Mouse (Mus musculus) limb, embryonic 14.5 days (tissue): ENCODE results near the gene Igsf9b. TPM values are rescaled to one million over a fixed set of nuclear protein-coding genes. Genes with fewer than 3 reads are reported as not detected.

Experiments used
- ATAC-seq: fragments of 200-750 bp; cut with Nextera tagmentation; 2 replicates; pipeline ENCODE4 v1.8.0; 2017; ENCODE audit warnings: low read depth, moderate number of reproducible peaks, moderate TSS enrichment; ENCODE audit not compliant: low FRiP score
- DNase-seq: peaks from one replicate; pipeline ENCODE4 v3.0.0-alpha.2; 2015; ENCODE audit warnings: low spot score
- H3K27ac ChIP-seq: fragments of 300-500 bp; sonication (generic); replicated peaks from 2 replicates; pipeline ENCODE4 v1.5.1; 2014; ENCODE audit warnings: low read depth, mild to moderate bottlenecking, low read length, moderate library complexity, mixed read lengths
- H3K27me3 ChIP-seq: fragments of 300-500 bp; sonication (generic); 2 replicates; pipeline ENCODE4 v1.6.1; 2014; ENCODE audit warnings: low read length, mixed read lengths; ENCODE audit not compliant: control insufficient read depth, insufficient read depth
- H3K36me3 ChIP-seq: fragments of 300-500 bp; sonication (generic); 2 replicates; pipeline ENCODE4 v1.6.1; 2014; ENCODE audit warnings: mild to moderate bottlenecking, low read length, moderate library complexity, mixed read lengths; ENCODE audit not compliant: control insufficient read depth, insufficient read depth
- H3K4me1 ChIP-seq: fragments of 300-500 bp; sonication (generic); 2 replicates; pipeline ENCODE4 v1.6.1; 2014; ENCODE audit warnings: antibody characterized with exemption, low read length, mixed read lengths; ENCODE audit not compliant: control insufficient read depth, insufficient read depth
- H3K4me2 ChIP-seq: fragments of 300-500 bp; sonication (generic); replicated peaks from 2 replicates; pipeline ENCODE4 v1.6.1; 2014; ENCODE audit warnings: low read depth, mild to moderate bottlenecking, low read length, moderate library complexity; ENCODE audit not compliant: severe bottlenecking
- H3K4me3 ChIP-seq: fragments of 300-500 bp; sonication (generic); replicated peaks from 2 replicates; pipeline ENCODE4 v1.5.1; 2014; ENCODE audit warnings: low read length
- H3K9ac ChIP-seq: fragments of 300-500 bp; sonication (generic); 2 replicates; pipeline ENCODE4 v1.6.1; 2014; ENCODE audit warnings: mild to moderate bottlenecking, low read depth, low read length, moderate library complexity; ENCODE audit not compliant: severe bottlenecking
- H3K9me3 ChIP-seq: fragments of 300-500 bp; sonication (generic); 2 replicates; pipeline ENCODE4 v1.6.1; 2016; ENCODE audit warnings: low read length; ENCODE audit not compliant: control insufficient read depth
- POLR2A ChIP-seq: fragments of 200-500 bp; IDR thresholded peaks from 2 replicates; pipeline ENCODE4 v1.8.0; 2012; ENCODE audit warnings: inconsistent platforms, mild to moderate bottlenecking, moderate library complexity, borderline replicate concordance; ENCODE audit not compliant: insufficient read depth, insufficient read length; ENCODE audit errors: extremely low read depth
- WGBS: fragments of 180-500 bp; shearing (Covaris S2); extraction: QIAGEN DNeasy Blood & Tissue Kit; methylation state at CpG from one replicate; pipeline ENCODE4 v1.1.7; 2014; 5-methylcytosine and 5-hydroxymethylcytosine counted together
- polyA plus RNA-seq, 2 experiments: library from polyadenylated mRNA; depleted of rRNA in 1 of 2; stranded (reverse) in 1 of 2; unstranded in 1 of 2; fragments of >200 nt; fragmentation: Nextera tagmentation in 1 of 2; extraction: Ambion mirVana in 1 of 2; gene quantifications; 2 replicates each; pipeline versions ENCODE4 v1.2.1 to v1.2.3; 2012 to 2014

The Igsf9b gene
- polyA plus RNA-seq, 2 experiments = 1.9 to 2.9 TPM

DNA sequence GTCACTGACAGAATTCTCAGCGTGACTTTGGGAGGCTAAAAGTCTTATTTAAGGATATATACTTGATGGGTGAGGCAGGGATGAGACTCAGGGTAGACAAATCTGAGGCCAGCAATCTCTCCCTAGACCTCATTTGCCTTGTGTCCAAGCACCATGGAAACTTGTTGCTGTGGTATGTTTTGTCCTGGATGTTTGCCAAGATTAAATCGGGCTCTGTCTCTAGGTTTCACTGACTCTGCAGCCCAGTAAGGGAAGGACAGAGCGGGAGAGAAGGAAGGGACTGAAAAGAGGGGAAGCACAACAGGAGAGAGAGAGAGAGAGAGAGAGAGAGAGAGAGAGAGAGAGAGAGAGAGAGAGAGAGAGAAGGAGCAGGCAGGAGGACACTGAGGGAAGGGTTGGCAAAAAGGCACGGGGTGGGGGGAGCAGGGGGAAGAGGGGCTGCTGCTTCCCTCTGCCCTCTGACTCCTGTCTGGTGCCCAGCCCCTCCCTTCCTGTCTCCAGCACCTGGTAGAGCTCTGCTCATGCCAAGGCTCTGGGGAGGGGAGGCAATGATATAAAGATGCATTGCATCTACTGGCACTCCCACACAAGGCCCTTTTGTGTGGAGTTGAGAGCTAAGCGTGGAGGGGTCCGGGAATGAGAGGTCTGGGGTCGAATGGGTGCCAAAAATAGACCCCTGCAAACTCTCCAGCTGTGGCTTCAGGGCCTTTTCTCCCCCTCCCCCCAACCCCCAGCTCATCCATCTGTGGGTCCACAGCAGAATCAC lies 9.3 kb upstream of the Igsf9b start:
- Histone ChIP-seq H3K4me1 (peaks cover 20% of the 10 kb centered on the region), H3K27ac (no peak overlapping the region; the same call in 1 of the 2 replicates), H3K4me3 (no peak overlapping the region), H3K27me3 (no peaks in the 10 kb centered on the region), H3K36me3 (no peaks in the 10 kb centered on the region), H3K4me2 (no peak overlapping the region), H3K9ac (no peak overlapping the region), H3K9me3 (no peaks in the 10 kb centered on the region)
- DNase-seq (peak; percentile 49), ATAC-seq (peak; percentile 47)
- no peak for TF ChIP-seq POLR2A
- 46% methylated on average over 6 of the region's 7 CpGs for WGBS

DNA sequence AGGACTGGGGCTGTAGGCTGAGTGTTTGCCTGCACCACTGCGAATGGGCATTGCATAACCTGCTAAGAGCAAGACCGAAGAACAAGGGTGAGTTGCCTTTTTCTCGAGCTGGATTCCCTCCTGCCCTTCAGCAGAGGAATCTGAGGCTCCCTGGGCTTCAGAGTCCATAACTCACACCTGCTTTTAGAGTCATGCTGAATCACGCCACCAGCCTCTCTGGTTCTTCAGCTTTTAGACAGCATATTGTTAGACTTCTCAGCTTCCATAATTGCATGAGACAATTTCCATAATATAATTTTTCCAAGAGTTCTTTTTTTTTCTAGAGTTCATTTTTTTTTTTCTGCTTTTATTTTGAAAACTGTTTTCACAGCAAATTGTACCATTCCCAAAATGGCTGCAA lies 4.6 kb upstream of the Igsf9b start:
- 55% methylated on average over 4 of the region's 4 CpGs for WGBS
- Histone ChIP-seq H3K9me3 (no peaks in the 10 kb centered on the region), H3K36me3 (no peaks in the 10 kb centered on the region), H3K4me2 (no peak overlapping the region), H3K27me3 (peaks cover under 1% of the 10 kb centered on the region), H3K9ac (no peak overlapping the region), H3K4me3 (no peak overlapping the region), H3K27ac (no peak overlapping the region), H3K4me1 (peaks cover 10% of the 10 kb centered on the region)
- no peak for ATAC-seq
- no peak for DNase-seq
- TF ChIP-seq POLR2A = no peak

DNA sequence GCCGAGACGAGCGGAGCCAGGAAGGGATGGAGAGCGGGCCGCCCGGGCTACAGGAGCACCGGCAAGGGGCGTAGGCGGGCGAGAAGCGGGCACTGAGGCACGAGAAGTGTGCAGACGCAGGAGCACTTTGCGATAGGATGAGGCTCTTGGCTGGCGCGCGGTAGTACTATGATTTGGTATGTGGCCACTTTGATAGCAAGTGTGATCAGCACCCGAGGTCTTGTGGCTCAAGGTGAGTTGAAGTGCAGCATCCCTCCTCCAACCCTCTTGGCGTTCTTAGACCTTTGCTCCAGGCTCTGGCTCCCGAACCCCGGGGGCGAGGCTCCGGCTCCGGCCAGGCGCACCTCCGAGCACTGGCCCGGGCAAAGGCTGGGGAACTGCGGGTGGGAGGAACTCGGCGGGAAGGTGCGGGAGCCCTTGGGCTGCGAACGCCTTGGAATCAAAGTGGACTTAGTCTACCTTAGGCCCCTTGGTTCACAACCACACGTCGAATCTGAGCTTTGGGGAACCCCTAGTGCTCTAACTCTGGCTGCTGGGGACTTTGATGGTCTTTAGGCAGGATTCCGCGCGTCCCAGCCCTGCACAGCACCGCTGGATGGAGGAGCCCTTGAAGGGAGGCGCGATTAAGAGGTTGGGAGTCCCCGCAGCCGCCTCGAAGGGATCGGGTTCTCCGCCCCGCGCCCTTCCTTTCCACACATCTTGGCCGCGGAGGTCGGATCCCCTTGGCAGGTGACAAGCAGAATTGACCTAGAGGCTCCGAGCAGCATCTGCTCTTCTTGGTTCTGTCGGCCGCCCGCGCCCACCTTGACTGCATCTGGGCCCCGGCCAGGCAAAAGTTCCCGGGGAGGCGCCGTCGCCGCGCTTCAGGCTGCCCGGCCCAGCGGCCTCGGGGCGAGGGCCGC lies 533 bp downstream of the Igsf9b start:
- H3K4me1 ChIP-seq = peaks cover 11% of the 10 kb centered on the region
- H3K9ac ChIP-seq = peak overlapping the region; percentile 43
- peak overlapping the region; percentile 62 for H3K4me3 ChIP-seq
- DNase-seq = no peak
- no peaks in the 10 kb centered on the region for H3K9me3 ChIP-seq
- ATAC-seq = peak; percentile 51
- TF ChIP-seq POLR2A = no peak
- H3K4me2 ChIP-seq = peak overlapping the region; percentile 89
- peaks cover 19% of the 10 kb centered on the region for H3K27me3 ChIP-seq
- no peak overlapping the region for H3K27ac ChIP-seq
- under 1% methylated on average over 67 of the region's 68 CpGs for WGBS
- no peaks in the 10 kb centered on the region for H3K36me3 ChIP-seq

DNA sequence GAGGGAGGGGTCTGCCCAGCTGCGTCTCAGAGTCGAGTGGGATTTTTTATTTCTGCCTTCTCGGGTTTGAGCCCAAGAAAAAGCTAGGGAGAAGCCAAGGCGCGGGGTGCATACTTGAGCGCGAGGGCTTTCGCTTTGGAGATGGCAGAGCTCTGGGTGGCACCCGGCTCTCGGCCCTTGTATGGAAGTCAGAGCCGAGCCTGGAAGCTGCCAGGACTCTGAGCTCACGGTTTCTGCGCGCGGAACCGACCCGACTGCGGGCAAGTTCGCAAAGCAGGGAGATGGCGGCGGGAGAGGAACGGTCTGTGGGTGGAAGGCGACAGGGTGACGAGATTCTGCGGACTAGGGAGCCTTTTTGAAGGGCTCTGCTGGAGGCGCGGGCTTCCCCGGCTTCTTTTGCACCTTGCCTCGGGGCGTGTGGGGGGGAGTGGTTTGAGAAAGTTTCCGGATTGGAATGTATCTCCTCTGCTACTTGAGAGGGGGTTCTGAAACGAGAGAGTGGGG lies 1.2 kb downstream of the Igsf9b start:
- peak overlapping the region; percentile 89 for H3K4me2 ChIP-seq
- H3K9me3 ChIP-seq = no peaks in the 10 kb centered on the region
- 0 out of 2 replicates have a peak overlapping the region, but pooled peaks have one; percentile 43 for H3K9ac ChIP-seq
- H3K4me3 ChIP-seq = peak overlapping the region; percentile 62
- ATAC-seq (no peak), DNase-seq (no peak)
- peaks cover 11% of the 10 kb centered on the region for H3K4me1 ChIP-seq
- no peaks in the 10 kb centered on the region for H3K36me3 ChIP-seq
- under 1% methylated on average over 32 of the region's 32 CpGs for WGBS
- peaks cover 19% of the 10 kb centered on the region for H3K27me3 ChIP-seq
- H3K27ac ChIP-seq = no peak overlapping the region
- no peak for TF ChIP-seq POLR2A

DNA sequence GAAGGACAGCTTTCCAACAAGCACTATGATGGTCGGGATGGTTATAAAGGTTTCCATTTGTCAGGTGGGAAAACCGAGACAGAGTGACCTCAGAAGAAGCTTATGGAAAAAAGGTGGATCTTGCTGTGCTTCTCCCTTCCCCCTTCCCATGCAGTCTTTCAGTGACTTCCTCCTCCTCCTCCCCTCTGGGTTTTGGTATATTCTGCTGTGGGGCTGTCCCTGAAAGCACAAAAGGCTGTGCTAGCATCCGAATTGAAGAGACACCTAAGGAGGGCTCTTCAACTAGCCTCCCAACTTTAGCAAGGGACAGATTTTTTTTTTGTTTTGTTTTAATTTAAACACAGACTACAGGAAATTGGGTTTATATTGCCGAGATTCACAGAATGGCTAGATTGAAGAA lies 1.7 kb downstream of the Igsf9b start:
- Histone ChIP-seq H3K27ac (no peak overlapping the region), H3K4me3 (peak overlapping the region; percentile 62), H3K9ac (no peak overlapping the region), H3K4me1 (peaks cover 11% of the 10 kb centered on the region), H3K4me2 (peak overlapping the region; percentile 89), H3K27me3 (peaks cover 19% of the 10 kb centered on the region), H3K36me3 (no peaks in the 10 kb centered on the region), H3K9me3 (no peaks in the 10 kb centered on the region)
- WGBS = 9% methylated on average over 4 of the region's 4 CpGs
- TF ChIP-seq POLR2A = no peak
- ATAC-seq (no peak), DNase-seq (no peak)
